Mouse (Mus musculus): ENCODE results near the gene Fxyd2.
A peak's percentile ranks its signal among the peaks of the same experiment; 100 is the strongest.

Gene Fxyd2

GRCm38 (mm10) chr9:45391299-45391698 lies 8.2 kb upstream of the Fxyd2 start:
- DNase-seq (ENCODE audit: low spot score): no peak

DNA sequence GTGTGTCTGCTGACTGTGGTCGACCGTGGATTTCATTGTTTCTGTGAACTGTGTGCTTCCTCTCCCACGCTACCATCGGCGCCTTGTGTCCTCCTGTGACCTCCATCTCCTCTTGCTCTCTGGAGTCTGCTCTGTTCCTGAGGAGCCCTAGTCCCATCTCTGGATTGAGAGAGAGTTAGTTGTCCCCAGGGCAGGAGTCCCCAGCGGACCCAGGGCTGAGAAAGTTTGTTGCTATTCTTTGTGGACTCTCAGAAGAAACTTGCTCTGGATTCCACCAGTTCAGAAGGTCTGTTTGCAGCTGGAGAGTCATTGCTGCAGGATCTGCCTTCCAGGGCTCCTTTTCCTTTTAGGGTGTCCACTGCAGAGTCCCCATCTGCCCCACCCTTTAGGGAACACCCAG lies 4.3 kb upstream of the Fxyd2 start:
- no peak for DNase-seq (ENCODE audit: low spot score)

- DNase-seq (ENCODE audit: low spot score): no peak
Measured at GRCm38 (mm10) chr9:45395796-45396195, 3.7 kb upstream of the Fxyd2 start.

DNA sequence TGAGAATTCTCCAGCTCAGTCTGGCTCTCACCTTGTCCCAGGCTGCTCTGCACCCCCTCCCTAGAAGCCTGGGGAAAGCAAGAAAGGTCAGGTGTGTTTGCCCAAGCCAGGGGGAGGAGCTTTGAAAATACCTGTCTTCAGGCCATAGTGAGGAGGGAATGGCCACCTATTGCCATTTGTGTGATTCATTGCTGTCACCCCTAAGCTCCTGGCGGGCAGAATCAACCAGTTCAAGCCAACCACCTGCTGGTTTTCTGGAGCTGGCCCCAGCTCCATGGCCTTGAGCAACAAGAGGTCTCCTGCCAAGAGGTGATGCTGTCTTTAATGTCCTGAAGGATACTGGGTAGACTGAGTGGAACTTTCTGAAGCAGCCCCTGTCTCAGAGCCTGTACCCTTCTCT lies 1.1 kb upstream of the Fxyd2 start:
- no peak for DNase-seq (ENCODE audit: low spot score)

GRCm38 (mm10) chr9:45401851-45402250 lies 2.4 kb downstream of the Fxyd2 start:
- DNase-seq (ENCODE audit: low spot score): no peak

DNA sequence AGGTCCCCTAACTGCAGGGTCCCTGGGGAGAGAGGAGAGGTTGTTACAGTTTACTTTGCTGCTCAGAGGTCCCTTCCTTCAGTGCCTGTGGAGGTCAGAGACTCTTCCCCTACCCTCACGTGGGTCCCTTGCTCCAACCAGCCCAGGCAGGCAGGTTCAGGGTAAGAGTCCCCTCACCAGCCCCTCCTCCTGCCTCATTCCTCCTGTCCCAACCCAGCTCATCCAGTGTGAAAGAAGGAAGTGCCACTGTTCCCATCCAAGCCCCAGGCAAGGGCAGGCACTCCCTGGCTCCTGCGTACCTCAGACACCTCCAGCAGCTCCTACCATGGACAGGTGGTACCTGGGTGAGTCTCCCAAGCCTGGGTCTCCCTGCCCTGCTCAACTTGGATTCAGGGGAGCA lies 3.5 kb downstream of the Fxyd2 start:
- no peak for DNase-seq (ENCODE audit: low spot score)

- no peak for DNase-seq (ENCODE audit: low spot score)
Measured at GRCm38 (mm10) chr9:45405694-45406093, 6.2 kb downstream of the Fxyd2 start.

DNA sequence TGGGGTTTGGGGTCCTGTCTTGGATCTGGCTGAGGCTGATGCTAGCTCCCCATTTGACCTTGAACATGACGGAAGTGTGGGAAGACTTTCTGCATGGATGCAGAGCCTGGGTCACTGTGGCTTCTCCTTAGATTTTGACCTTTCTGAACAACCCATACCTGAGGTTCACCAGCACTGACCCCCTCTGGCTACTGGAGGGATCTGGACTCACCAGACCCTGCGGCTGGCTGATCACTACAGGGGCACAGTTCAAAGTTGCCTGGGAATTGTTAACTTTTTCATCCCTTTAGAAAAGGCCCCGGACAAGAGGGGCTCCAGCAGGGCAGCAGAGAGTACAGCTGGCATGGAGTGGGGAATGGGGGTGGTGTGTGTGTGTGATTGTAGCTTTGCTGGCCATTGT lies 7.3 kb downstream of the Fxyd2 start:
- DNase-seq (ENCODE audit: low spot score): no peak

GRCm38 (mm10) chr9:45407706-45408675 lies 8.5 kb downstream of the Fxyd2 start:
- peak; percentile 73 for DNase-seq (ENCODE audit: low spot score)

- DNase-seq (ENCODE audit: low spot score): no peak
Measured at GRCm38 (mm10) chr9:45410193-45410592, 10.7 kb downstream of the Fxyd2 start.

DNA sequence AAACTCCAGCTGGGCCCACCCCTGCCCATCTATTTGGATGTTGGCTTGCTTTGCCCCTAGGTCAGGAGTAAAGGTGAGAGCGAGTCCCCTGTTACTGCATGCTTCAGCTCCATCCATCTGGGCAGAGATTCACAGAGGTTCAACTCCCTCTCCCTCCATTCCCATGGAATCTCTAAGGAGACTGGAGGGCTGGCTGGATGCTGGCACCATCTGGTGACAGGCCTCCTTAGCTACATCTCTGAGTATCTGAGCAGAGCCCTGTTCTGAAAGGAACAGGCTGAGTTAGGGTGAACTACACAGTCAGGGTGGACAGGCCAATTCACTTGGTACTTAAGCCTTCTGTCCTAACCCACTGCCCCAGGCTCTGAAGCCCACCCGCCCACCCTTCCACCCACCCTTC lies 11.1 kb downstream of the Fxyd2 start:
- no peak for DNase-seq (ENCODE audit: low spot score)

- no peak for DNase-seq (ENCODE audit: low spot score)
Measured at GRCm38 (mm10) chr9:45411111-45411510, 11.6 kb downstream of the Fxyd2 start.

- DNase-seq (ENCODE audit: low spot score): no peak
Measured at GRCm38 (mm10) chr9:45411803-45412202, 12.3 kb downstream of the Fxyd2 start.

GRCm38 (mm10) chr9:45412287-45412686 lies 12.8 kb downstream of the Fxyd2 start:
- DNase-seq (ENCODE audit: low spot score): peak; percentile 85

DNA sequence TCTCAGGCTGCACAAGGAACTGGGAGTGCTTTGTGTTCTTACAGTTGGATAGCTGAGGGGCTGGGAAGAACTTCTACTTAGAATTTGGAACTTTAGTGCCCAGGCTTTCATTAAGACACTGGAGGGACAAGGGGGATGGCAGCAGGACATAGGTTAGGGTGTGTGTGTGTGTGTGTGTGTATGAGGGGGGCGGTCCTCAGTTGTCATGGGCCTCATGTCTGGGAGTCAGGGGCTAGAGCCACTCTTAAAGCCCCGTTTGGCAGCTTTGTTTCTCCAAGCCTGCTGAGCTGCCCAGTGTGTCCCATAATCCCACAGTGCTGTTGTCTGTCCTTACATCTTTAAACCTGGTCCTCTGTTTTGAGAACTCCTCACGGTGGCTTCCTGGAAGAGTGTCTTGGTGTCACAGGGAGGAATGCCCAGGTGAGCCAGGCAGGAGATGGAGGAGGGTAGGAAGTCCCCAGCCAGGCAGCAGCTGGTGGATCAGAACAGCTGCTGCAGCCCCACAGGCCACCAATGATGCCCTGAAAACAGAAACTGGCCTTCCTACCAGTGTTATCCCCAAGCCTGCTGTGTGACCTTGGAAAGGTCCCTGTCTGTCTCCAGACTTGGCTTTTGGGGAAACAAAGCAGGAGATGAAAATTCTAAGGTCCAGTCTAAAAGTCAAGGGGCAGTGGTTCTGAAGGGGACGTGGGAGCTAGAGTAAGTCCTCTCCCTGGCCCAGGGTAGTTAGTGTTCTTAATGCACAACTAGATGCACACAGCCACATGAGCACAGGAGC lies 13.4 kb downstream of the Fxyd2 start:
- no peak for DNase-seq (ENCODE audit: low spot score)

DNA sequence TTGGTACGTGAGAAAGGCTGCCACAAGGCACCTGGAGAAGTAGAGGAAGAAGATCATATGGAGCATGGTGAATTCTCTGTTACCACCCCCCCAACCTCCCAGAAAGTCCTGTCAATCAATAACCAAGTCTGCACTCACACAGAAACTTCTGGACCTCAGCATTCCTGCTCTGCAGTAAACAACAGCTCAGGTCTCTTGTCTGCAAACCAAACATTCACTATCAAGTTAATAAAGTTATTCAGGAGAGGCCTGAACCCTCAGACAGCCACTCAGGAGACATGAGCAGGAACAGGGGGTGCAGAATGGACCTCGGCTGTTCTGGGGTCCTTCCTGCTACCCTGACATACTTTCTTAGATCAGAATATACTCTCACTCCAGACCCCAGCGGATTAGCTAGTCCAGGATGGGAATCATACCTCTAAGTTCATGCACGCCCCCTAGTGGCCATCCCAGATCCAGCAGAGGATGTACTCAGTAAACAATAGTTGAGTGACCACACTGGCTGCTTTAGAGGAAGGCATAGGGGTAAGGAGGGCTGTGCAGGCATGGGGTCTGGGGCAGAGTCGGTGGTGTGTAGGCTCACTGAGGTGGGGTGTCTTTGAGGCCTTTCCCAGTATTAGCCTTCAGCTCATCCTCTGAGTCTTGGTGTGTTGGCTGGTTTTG lies 14.1 kb downstream of the Fxyd2 start:
- DNase-seq (ENCODE audit: low spot score): peak; percentile 53

GRCm38 (mm10) chr9:45415912-45416311 lies 16.4 kb downstream of the Fxyd2 start:
- DNase-seq (ENCODE audit: low spot score): no peak

GRCm38 (mm10) chr9:45417245-45417644 lies 17.8 kb downstream of the Fxyd2 start:
- DNase-seq (ENCODE audit: low spot score): no peak

DNA sequence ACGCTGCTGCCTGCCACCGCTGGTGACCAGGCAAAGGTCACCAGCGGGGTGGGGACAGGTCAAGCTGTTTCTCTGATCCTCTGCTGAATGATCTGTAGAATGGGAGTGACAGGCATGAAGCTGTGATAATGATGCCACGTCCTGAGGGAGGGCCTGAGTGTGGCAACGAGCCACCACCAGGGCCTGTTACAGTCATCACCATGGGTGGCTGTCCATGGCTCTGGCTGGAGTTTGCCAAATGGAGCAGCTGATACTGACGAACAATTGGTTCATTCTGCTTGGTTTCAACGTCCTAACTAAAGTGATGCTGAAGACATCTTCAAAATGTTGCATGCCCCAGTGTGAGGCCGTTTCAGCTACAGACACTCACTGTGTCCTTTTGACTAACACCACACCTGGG lies 18.8 kb downstream of the Fxyd2 start:
- DNase-seq (ENCODE audit: low spot score): no peak

- no peak for DNase-seq (ENCODE audit: low spot score)
Measured at GRCm38 (mm10) chr9:45421209-45421608, 21.7 kb downstream of the Fxyd2 start.

- DNase-seq (ENCODE audit: low spot score): no peak
Measured at GRCm38 (mm10) chr9:45422761-45423298, 23.4 kb downstream of the Fxyd2 start.

- DNase-seq (ENCODE audit: low spot score): no peak
Measured at GRCm38 (mm10) chr9:45426456-45426855, 27.0 kb downstream of the Fxyd2 start, which contains the start of gene Dscaml1. TSS of gene Dscaml1 (plus strand) at chr9:45426628.
